Mouse (Mus musculus): ENCODE measurements around the gene Rab13. TPM values are rescaled to one million over a fixed set of nuclear protein-coding genes. Genes with fewer than 3 reads are reported as not detected.

Rab13 gene
- total and polyA plus RNA-seq, 2 experiments from 2014 or later, result 3.9 to 18.5 TPM

- no peaks in the 10 kb centered on the region for H3K9me3 ChIP-seq (ENCODE audit: low read length)
- H3K27me3 ChIP-seq (ENCODE audit: insufficient read depth, low read length), result no peaks in the 10 kb centered on the region
- no peak for DNase-seq (ENCODE audit: low spot score)
- ATAC-seq (ENCODE audit: low FRiP score), result no peak
- H3K36me3 ChIP-seq (ENCODE audit: insufficient read depth, low read length), result peaks cover 60% of the 10 kb centered on the region
- TF ChIP-seq CTCF (IDR thresholded peaks at IDR 0.05), result no peak
- 96% methylated on average over 4 of the region's 4 CpGs for WGBS
- H3K9ac ChIP-seq (replicated peaks; ENCODE audit: low read length, poor library complexity, severe bottlenecking), result no peak overlapping the region
- no peak overlapping the region for H3K27ac ChIP-seq (ENCODE audit: low read depth, low read length)
- no peak overlapping the region for H3K4me2 ChIP-seq (ENCODE audit: low read depth, low read length, poor library complexity, severe bottlenecking)
- H3K4me1 ChIP-seq (ENCODE audit: insufficient read depth, low read length), result peaks cover 9% of the 10 kb centered on the region
- H3K4me3 ChIP-seq (ENCODE audit: low read depth, low read length), result no peak overlapping the region
Observed at GRCm38 (mm10) chr3:90258521-90258920, 45.0 kb downstream of the Rab13 start.

GRCm38 (mm10) chr3:90263121-90263771, 49.8 kb downstream of the Rab13 start:
- 90% methylated on average over 5 of the region's 5 CpGs for WGBS
- Histone ChIP-seq H3K9ac (replicated peaks; ENCODE audit: low read length, poor library complexity, severe bottlenecking) (no peak overlapping the region), H3K9me3 (ENCODE audit: low read length) (no peaks in the 10 kb centered on the region), H3K27me3 (ENCODE audit: insufficient read depth, low read length) (no peaks in the 10 kb centered on the region), H3K4me3 (ENCODE audit: low read depth, low read length) (no peak overlapping the region), H3K4me1 (ENCODE audit: insufficient read depth, low read length) (peaks cover 11% of the 10 kb centered on the region), H3K27ac (ENCODE audit: low read depth, low read length) (no peak overlapping the region), H3K36me3 (ENCODE audit: insufficient read depth, low read length) (peaks cover 58% of the 10 kb centered on the region), H3K4me2 (ENCODE audit: low read depth, low read length, poor library complexity, severe bottlenecking) (no peak overlapping the region)
- no peak for TF ChIP-seq CTCF (IDR thresholded peaks at IDR 0.05)
- ATAC-seq (ENCODE audit: low FRiP score), result no peak
- no peak for DNase-seq (ENCODE audit: low spot score)

- no peak for ATAC-seq (ENCODE audit: low FRiP score)
- DNase-seq (ENCODE audit: low spot score), result no peak
- peak overlapping the region; percentile 97 for H3K27ac ChIP-seq (ENCODE audit: low read depth, low read length)
- H3K4me3 ChIP-seq (ENCODE audit: low read depth, low read length), result peak overlapping the region; percentile 93
- H3K4me2 ChIP-seq (ENCODE audit: low read depth, low read length, poor library complexity, severe bottlenecking), result peak overlapping the region; percentile 89
- 34% methylated on average over 10 of the region's 10 CpGs for WGBS
- H3K9ac ChIP-seq (replicated peaks; ENCODE audit: low read length, poor library complexity, severe bottlenecking), result peak overlapping the region; percentile 91; the same call in 1 of the 2 replicates
- TF ChIP-seq CTCF (IDR thresholded peaks at IDR 0.05), result no peak
- no peaks in the 10 kb centered on the region for H3K9me3 ChIP-seq (ENCODE audit: low read length)
- H3K27me3 ChIP-seq (ENCODE audit: insufficient read depth, low read length), result no peaks in the 10 kb centered on the region
- peaks cover 50% of the 10 kb centered on the region for H3K36me3 ChIP-seq (ENCODE audit: insufficient read depth, low read length)
- H3K4me1 ChIP-seq (ENCODE audit: insufficient read depth, low read length), result peaks cover 11% of the 10 kb centered on the region
Observed at GRCm38 (mm10) chr3:90264687-90265033, 51.2 kb downstream of the Rab13 start.

DNA sequence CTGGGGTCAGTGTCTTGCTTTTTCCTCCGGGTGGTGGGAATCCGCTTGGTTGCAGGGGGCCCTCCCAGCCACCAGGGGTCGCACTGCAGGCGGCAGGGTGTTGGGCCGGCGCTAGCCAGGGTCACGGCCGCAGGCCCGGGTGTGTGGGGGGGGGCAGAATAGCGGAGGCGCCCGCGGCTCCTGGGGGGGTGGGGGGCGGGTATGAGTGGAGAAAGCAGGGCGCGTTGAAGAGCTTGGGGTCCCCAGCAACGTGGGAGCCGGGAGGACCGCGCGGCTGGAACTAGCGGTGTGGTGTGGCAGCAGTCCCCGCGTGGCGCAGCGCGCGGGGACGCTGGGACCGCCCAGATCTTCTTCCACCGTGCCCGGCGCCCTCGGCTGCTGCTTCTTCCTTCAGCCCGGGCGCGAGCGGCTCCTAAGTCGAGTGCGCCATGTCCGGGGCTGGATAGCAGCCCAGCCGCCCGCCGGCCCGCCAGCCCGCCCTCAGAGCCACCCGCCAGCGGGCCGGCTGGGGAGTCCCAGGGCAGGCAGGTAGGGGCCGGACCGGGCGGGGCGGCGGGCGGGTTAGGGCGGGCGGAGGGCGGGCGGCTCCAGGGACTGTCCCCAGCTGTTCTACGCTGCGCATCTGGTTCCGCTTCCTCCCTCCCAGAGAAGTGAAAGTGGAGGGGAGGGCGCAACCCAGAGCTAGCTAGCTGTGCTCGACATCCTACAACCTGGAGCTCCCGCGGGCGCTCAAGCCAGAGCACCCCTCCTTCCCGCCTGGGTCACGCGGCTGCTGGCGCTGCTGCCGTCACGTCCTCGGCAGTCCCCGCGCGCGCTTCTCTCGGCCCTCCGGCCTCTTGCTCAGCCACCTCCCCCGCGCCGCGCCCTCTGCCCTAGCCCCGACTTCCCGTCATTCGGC, 51.8 kb downstream of the Rab13 start, which contains the start of gene Dennd4b:
Gene Dennd4b, plus strand, starts transcription at position 152 of the 898 bp plus-strand sequence.
- DNase-seq (ENCODE audit: low spot score) (peak; percentile 81), ATAC-seq (ENCODE audit: low FRiP score) (peak; percentile 86)
- Histone ChIP-seq H3K27ac (ENCODE audit: low read depth, low read length) (peak within 1 kb of the TSS; percentile 97), H3K27me3 (ENCODE audit: insufficient read depth, low read length) (no peaks in the 10 kb centered on the region), H3K9ac (replicated peaks; ENCODE audit: low read length, poor library complexity, severe bottlenecking) (peak within 1 kb of the TSS; percentile 91), H3K4me1 (ENCODE audit: insufficient read depth, low read length) (peaks cover 11% of the 10 kb centered on the region), H3K36me3 (ENCODE audit: insufficient read depth, low read length) (peaks cover 45% of the 10 kb centered on the region), H3K4me2 (ENCODE audit: low read depth, low read length, poor library complexity, severe bottlenecking) (peak within 1 kb of the TSS; percentile 89), H3K9me3 (ENCODE audit: low read length) (no peaks in the 10 kb centered on the region), H3K4me3 (ENCODE audit: low read depth, low read length) (peak within 1 kb of the TSS; percentile 93)
- WGBS, result under 1% methylated on average over 59 of the region's 87 CpGs
- TF ChIP-seq CTCF (IDR thresholded peaks at IDR 0.05), result peak; percentile 91

- H3K4me1 ChIP-seq (ENCODE audit: insufficient read depth, low read length), result peaks cover 11% of the 10 kb centered on the region
- peaks cover 45% of the 10 kb centered on the region for H3K36me3 ChIP-seq (ENCODE audit: insufficient read depth, low read length)
- ATAC-seq (ENCODE audit: low FRiP score), result peak; percentile 52
- TF ChIP-seq CTCF (IDR thresholded peaks at IDR 0.05), result no peak
- H3K4me3 ChIP-seq (ENCODE audit: low read depth, low read length), result peak overlapping the region; percentile 93
- H3K27me3 ChIP-seq (ENCODE audit: insufficient read depth, low read length), result no peaks in the 10 kb centered on the region
- 24% methylated on average over 16 of the region's 16 CpGs for WGBS
- peak overlapping the region; percentile 91 for H3K9ac ChIP-seq (replicated peaks; ENCODE audit: low read length, poor library complexity, severe bottlenecking)
- peak overlapping the region; percentile 97 for H3K27ac ChIP-seq (ENCODE audit: low read depth, low read length)
- no peaks in the 10 kb centered on the region for H3K9me3 ChIP-seq (ENCODE audit: low read length)
- peak; percentile 37 for DNase-seq (ENCODE audit: low spot score)
- peak overlapping the region; percentile 89 for H3K4me2 ChIP-seq (ENCODE audit: low read depth, low read length, poor library complexity, severe bottlenecking)
Observed at GRCm38 (mm10) chr3:90265932-90266741, 52.6 kb downstream of the Rab13 start.
